Mouse (Mus musculus) kidney, embryonic 14.5 days (tissue): ENCODE results near the gene Stmnd1. TPM values are rescaled to one million over a fixed set of nuclear protein-coding genes. Genes with fewer than 3 reads are reported as not detected.

Experiments
- ATAC-seq: fragments of 200-750 bp; cut with Nextera tagmentation; 2 replicates; pipeline ENCODE4 v1.8.0; 2017; ENCODE audit warnings: moderate number of reproducible peaks, mild to moderate bottlenecking, moderate TSS enrichment, moderate library complexity; ENCODE audit not compliant: low FRiP score, low TSS enrichment
- H3K27ac ChIP-seq: fragments of 300-500 bp; sonication (generic); 2 replicates; pipeline ENCODE4 v1.5.1; 2014; ENCODE audit warnings: low read depth, mild to moderate bottlenecking, low read length, moderate library complexity, mixed read lengths
- H3K27me3 ChIP-seq: fragments of 300-500 bp; sonication (generic); 2 replicates; pipeline ENCODE4 v1.6.1; 2014; ENCODE audit warnings: mild to moderate bottlenecking, low read length; ENCODE audit not compliant: control insufficient read depth, insufficient read depth
- H3K36me3 ChIP-seq: fragments of 300-500 bp; sonication (generic); 2 replicates; pipeline ENCODE4 v1.6.1; 2014; ENCODE audit warnings: low read length, mixed read lengths; ENCODE audit not compliant: control insufficient read depth, insufficient read depth
- H3K4me1 ChIP-seq: fragments of 300-500 bp; sonication (generic); 2 replicates; pipeline ENCODE4 v1.6.1; 2014; ENCODE audit warnings: low read length, mixed read lengths; ENCODE audit not compliant: control insufficient read depth, insufficient read depth
- H3K4me2 ChIP-seq: fragments of 300-500 bp; sonication (generic); replicated peaks from 2 replicates; pipeline ENCODE4 v1.6.1; 2014; ENCODE audit warnings: low read depth, mild to moderate bottlenecking, low read length
- H3K4me3 ChIP-seq: fragments of 300-500 bp; sonication (generic); 2 replicates; pipeline ENCODE4 v1.5.1; 2014; ENCODE audit warnings: mild to moderate bottlenecking, low read length
- H3K9ac ChIP-seq: fragments of 300-500 bp; sonication (generic); 2 replicates; pipeline ENCODE4 v1.6.1; 2014; ENCODE audit warnings: low read depth, mild to moderate bottlenecking, low read length, moderate library complexity
- H3K9me3 ChIP-seq: fragments of 300-500 bp; sonication (generic); 2 replicates; pipeline ENCODE4 v1.6.1; 2016; ENCODE audit warnings: low read length; ENCODE audit not compliant: control insufficient read depth
- WGBS: fragments of 180-500 bp; shearing (Covaris S2); extraction: QIAGEN DNeasy Blood & Tissue Kit; methylation state at CpG from one replicate; pipeline ENCODE4 v1.1.7; 2014; 5-methylcytosine and 5-hydroxymethylcytosine counted together
- polyA plus RNA-seq: library from polyadenylated mRNA; unstranded; fragments of >200 nt; fragmentation: Nextera tagmentation; extraction: Ambion mirVana; gene quantifications from 2 replicates; pipeline ENCODE4 v1.2.1, GENCODE M21; 2014

Gene Stmnd1
- polyA plus RNA-seq, 1 experiment from 2014 or later, result 0.57 TPM

GRCm38 (mm10) chr13:46253753-46254152 lies 19.8 kb upstream of the Stmnd1 start:
- no peaks in the 10 kb centered on the region for H3K9me3 ChIP-seq
- H3K4me2 ChIP-seq, result no peak overlapping the region
- H3K27me3 ChIP-seq, result no peaks in the 10 kb centered on the region
- no peak for ATAC-seq
- H3K27ac ChIP-seq, result no peak overlapping the region
- H3K4me3 ChIP-seq, result no peak overlapping the region
- WGBS, result 96% methylated on average over 3 of the region's 3 CpGs
- no peaks in the 10 kb centered on the region for H3K4me1 ChIP-seq
- H3K9ac ChIP-seq, result no peak overlapping the region
- no peaks in the 10 kb centered on the region for H3K36me3 ChIP-seq

- H3K9ac ChIP-seq, result no peak overlapping the region
- ATAC-seq, result no peak
- no peaks in the 10 kb centered on the region for H3K36me3 ChIP-seq
- 94% methylated on average over 5 of the region's 5 CpGs for WGBS
- no peak overlapping the region for H3K27ac ChIP-seq
- H3K27me3 ChIP-seq, result no peaks in the 10 kb centered on the region
- H3K9me3 ChIP-seq, result no peaks in the 10 kb centered on the region
- no peaks in the 10 kb centered on the region for H3K4me1 ChIP-seq
- no peak overlapping the region for H3K4me3 ChIP-seq
- no peak overlapping the region for H3K4me2 ChIP-seq
Observed at GRCm38 (mm10) chr13:46254171-46254570, 19.4 kb upstream of the Stmnd1 start.

GRCm38 (mm10) chr13:46255616-46256015 lies 17.9 kb upstream of the Stmnd1 start:
- 76% methylated on average over 6 of the region's 6 CpGs for WGBS

GRCm38 (mm10) chr13:46257847-46258246 lies 15.7 kb upstream of the Stmnd1 start:
- Histone ChIP-seq H3K9me3 (no peaks in the 10 kb centered on the region), H3K4me3 (no peak overlapping the region), H3K4me1 (no peaks in the 10 kb centered on the region), H3K4me2 (no peak overlapping the region), H3K27me3 (no peaks in the 10 kb centered on the region), H3K36me3 (no peaks in the 10 kb centered on the region), H3K27ac (no peak overlapping the region), H3K9ac (no peak overlapping the region)
- WGBS, result 3% methylated on average over 4 of the region's 4 CpGs
- no peak for ATAC-seq

More at GRCm38 (mm10) chr13:46255616-46256015, 17.9 kb upstream of the Stmnd1 start:
- Histone ChIP-seq H3K4me3 (no peak overlapping the region), H3K27me3 (no peaks in the 10 kb centered on the region), H3K36me3 (no peaks in the 10 kb centered on the region), H3K27ac (no peak overlapping the region), H3K9me3 (no peaks in the 10 kb centered on the region), H3K4me1 (no peaks in the 10 kb centered on the region), H3K4me2 (no peak overlapping the region), H3K9ac (no peak overlapping the region)
- no peak for ATAC-seq

- 60% methylated on average over 4 of the region's 4 CpGs for WGBS
Observed at GRCm38 (mm10) chr13:46259526-46259925, 14.0 kb upstream of the Stmnd1 start.

GRCm38 (mm10) chr13:46261244-46261643 lies 12.3 kb upstream of the Stmnd1 start:
- H3K36me3 ChIP-seq, result no peaks in the 10 kb centered on the region
- H3K9ac ChIP-seq, result no peak overlapping the region
- ATAC-seq, result no peak
- H3K27me3 ChIP-seq, result no peaks in the 10 kb centered on the region
- no peaks in the 10 kb centered on the region for H3K9me3 ChIP-seq
- no peak overlapping the region for H3K27ac ChIP-seq
- 66% methylated on average over 3 of the region's 3 CpGs for WGBS
- H3K4me1 ChIP-seq, result no peaks in the 10 kb centered on the region
- H3K4me2 ChIP-seq, result no peak overlapping the region
- no peak overlapping the region for H3K4me3 ChIP-seq

More at GRCm38 (mm10) chr13:46259526-46259925, 14.0 kb upstream of the Stmnd1 start:
- H3K9ac ChIP-seq, result no peak overlapping the region
- H3K4me3 ChIP-seq, result no peak overlapping the region
- no peaks in the 10 kb centered on the region for H3K9me3 ChIP-seq
- H3K27me3 ChIP-seq, result no peaks in the 10 kb centered on the region
- no peak for ATAC-seq
- no peak overlapping the region for H3K4me2 ChIP-seq
- H3K4me1 ChIP-seq, result no peaks in the 10 kb centered on the region
- H3K27ac ChIP-seq, result no peak overlapping the region
- no peaks in the 10 kb centered on the region for H3K36me3 ChIP-seq

- Histone ChIP-seq H3K9ac (no peak overlapping the region), H3K36me3 (no peaks in the 10 kb centered on the region), H3K4me2 (no peak overlapping the region), H3K4me3 (no peak overlapping the region), H3K4me1 (peaks cover 9% of the 10 kb centered on the region; the same call in 1 of the 2 replicates), H3K27ac (peak overlapping the region; percentile 9; the same call in 1 of the 2 replicates), H3K9me3 (no peaks in the 10 kb centered on the region), H3K27me3 (no peaks in the 10 kb centered on the region)
- no peak for ATAC-seq
Observed at GRCm38 (mm10) chr13:46267783-46268182, 5.7 kb upstream of the Stmnd1 start.

- Histone ChIP-seq H3K4me3 (no peak overlapping the region), H3K27ac (peak overlapping the region; percentile 53; the same call in 1 of the 2 replicates), H3K9ac (no peak overlapping the region), H3K36me3 (no peaks in the 10 kb centered on the region), H3K27me3 (no peaks in the 10 kb centered on the region), H3K9me3 (no peaks in the 10 kb centered on the region), H3K4me1 (peaks cover 12% of the 10 kb centered on the region; the same call in 1 of the 2 replicates), H3K4me2 (no peak overlapping the region)
- ATAC-seq, result peak; percentile 36
- whole genome bisulfite sequencing, result 43% methylated on average over 3 of the region's 3 CpGs
Observed at GRCm38 (mm10) chr13:46268341-46268740, 5.2 kb upstream of the Stmnd1 start.

GRCm38 (mm10) chr13:46268815-46269445 lies 4.6 kb upstream of the Stmnd1 start:
- H3K27ac ChIP-seq, result peak overlapping the region; percentile 53; the same call in 1 of the 2 replicates
- no peaks in the 10 kb centered on the region for H3K27me3 ChIP-seq
- no peaks in the 10 kb centered on the region for H3K9me3 ChIP-seq
- no peak for ATAC-seq
- H3K4me2 ChIP-seq, result no peak overlapping the region
- WGBS, result 56% methylated on average over 7 of the region's 7 CpGs
- peaks cover 12% of the 10 kb centered on the region; the same call in 1 of the 2 replicates for H3K4me1 ChIP-seq
- no peak overlapping the region for H3K9ac ChIP-seq
- H3K4me3 ChIP-seq, result no peak overlapping the region
- no peaks in the 10 kb centered on the region for H3K36me3 ChIP-seq
